ENCODE assay signal across 12 mouse cellular contexts in genomic region chr7:137302961-137303775, GRCm38 (mm10). TPM values are rescaled to one million over a fixed set of nuclear protein-coding genes. Genes with fewer than 3 reads are reported as not detected.
DNase-seq lines count a peak whose midpoint lies in the region; ATAC-seq and TF ChIP-seq lines count a peak whose summit lies in the region.
"Had no signal": no experiment of that assay in that cellular context is flagged by ENCODE, and none has a peak within 500 bp of the region (broad histone marks: within the 10 kb centered on the region; RNA-seq: fewer than 3 reads in every experiment).

No protein-coding gene starts in this region.

- H3K36me3 ChIP-seq in heart, adult 2 months (ENCODE audit: control insufficient read depth, insufficient read depth, low read length), result peaks cover 4% of the 10 kb centered on the region; the same call in 1 of the 2 replicates
- no peaks in the 10 kb centered on the region for H3K36me3 ChIP-seq in heart, embryonic 11.5 days (ENCODE audit: control insufficient read depth, insufficient read depth, low read length)
- H3K36me3 ChIP-seq in hindbrain, embryonic 10.5 days, result peaks cover 14% of the 10 kb centered on the region; the same call in 1 of the 2 replicates
- H3K36me3 ChIP-seq in midbrain, embryonic 12.5 days, result 0 out of 2 replicates have a peak, but pooled peaks cover 7% of the 10 kb centered on the region

- H3K27ac ChIP-seq in heart, adult 2 months, result peak overlapping the region; percentile 65
- no peak overlapping the region for H3K27ac ChIP-seq in heart, embryonic 11.5 days (ENCODE audit: low read depth, low read length)
- peak overlapping the region; percentile 78 for H3K27ac ChIP-seq in hindbrain, embryonic 10.5 days
- H3K27ac ChIP-seq in midbrain, embryonic 12.5 days (replicated peaks), result peak overlapping the region; percentile 69
- H3K27ac ChIP-seq: stomach, postnatal 0 days had no signal

- TF ChIP-seq POLR2A in heart, adult 2 months (IDR thresholded peaks at IDR 0.05; ENCODE audit: insufficient read depth, low read depth, low read length), result no peak

- DNase-seq in heart, adult 2 months, result peak in 1 of 2 experiments; percentile 28
- DNase-seq in NIH3T3 (ENCODE audit: low read depth), result peak; percentile 62
- DNase-seq in hindbrain, embryonic 10.5 days (ENCODE audit: low spot score), result peak; percentile 53
- no peak for DNase-seq in left cerebral cortex, postnatal 4 days
- DNase-seq in thymus, postnatal 10 days (ENCODE audit: low spot score in 2 of 2), result no peak
- DNase-seq: cerebellum, adult 9-11 months; kidney, adult 8-10 months; right cerebral cortex, postnatal 14 days had no signal

- no peaks in the 10 kb centered on the region for H3K9me3 ChIP-seq in heart, embryonic 11.5 days (replicated peaks; ENCODE audit: control insufficient read depth, low read length)
- no peaks in the 10 kb centered on the region for H3K9me3 ChIP-seq in hindbrain, embryonic 10.5 days
- H3K9me3 ChIP-seq in midbrain, embryonic 12.5 days, result no peaks in the 10 kb centered on the region

- WGBS in heart, adult 2 months, result 40% methylated on average over 10 of the region's 10 CpGs
- 47% methylated on average over 10 of the region's 10 CpGs for WGBS in heart, embryonic 11.5 days (ENCODE audit: insufficient replicate concordance)
- WGBS in hindbrain, embryonic 10.5 days, result 7% methylated on average over 10 of the region's 10 CpGs
- WGBS in midbrain, embryonic 12.5 days, result 8% methylated on average over 10 of the region's 10 CpGs

- no peak for TF ChIP-seq CTCF in heart, adult 2 months (IDR thresholded peaks at IDR 0.05)

- no peak overlapping the region; the same call in 1 of the 2 replicates for H3K9ac ChIP-seq in heart, adult 2 months (ENCODE audit: low read depth, low read length)
- no peak overlapping the region for H3K9ac ChIP-seq in heart, embryonic 11.5 days (ENCODE audit: low read depth, low read length)
- H3K9ac ChIP-seq in midbrain, embryonic 12.5 days (replicated peaks), result peak overlapping the region; percentile 26; the same call in 1 of the 2 replicates

- H3K4me3 ChIP-seq in heart, adult 2 months, result no peak overlapping the region; the same call in 1 of the 2 replicates
- no peak overlapping the region for H3K4me3 ChIP-seq in heart, embryonic 11.5 days (ENCODE audit: low read depth, low read length)
- H3K4me3 ChIP-seq in hindbrain, embryonic 10.5 days, result peak overlapping the region; percentile 31
- peak overlapping the region; percentile 22 for H3K4me3 ChIP-seq in midbrain, embryonic 12.5 days

- H3K79me2 ChIP-seq in heart, adult 2 months (replicated peaks; ENCODE audit: control insufficient read depth, insufficient read depth, low read length), result no peaks in the 10 kb centered on the region

- intact Hi-C loops in heart, adult 2 months (cut with DNase I), result loop anchor here (5.0 kb wide), 1 partner anchor 611 kb away; no protein-coding TSS in a partner anchor
- intact Hi-C loops in left cerebral cortex, postnatal 4 days (cut with DNase I), result no loop called here

- H3K4me1 ChIP-seq in heart, adult 2 months (ENCODE audit: control insufficient read depth, insufficient read depth, low read length), result peaks cover 20% of the 10 kb centered on the region
- H3K4me1 ChIP-seq in heart, embryonic 11.5 days (ENCODE audit: control insufficient read depth, insufficient read depth, low read length), result peaks cover 15% of the 10 kb centered on the region
- H3K4me1 ChIP-seq in hindbrain, embryonic 10.5 days (replicated peaks), result peaks cover 79% of the 10 kb centered on the region
- H3K4me1 ChIP-seq in midbrain, embryonic 12.5 days, result peaks cover 44% of the 10 kb centered on the region

- ATAC-seq in heart, embryonic 11.5 days (replicated peaks; ENCODE audit: insufficient number of reproducible peaks, low FRiP score, low TSS enrichment), result no peak
- no peak for ATAC-seq in midbrain, embryonic 12.5 days (ENCODE audit: low FRiP score, low read depth)
- ATAC-seq in granulocyte monocyte progenitor cell, adult 5-6 weeks (replicated peaks; ENCODE audit: poor library complexity, severe bottlenecking), result no peak

- no peak overlapping the region for H3K4me2 ChIP-seq in heart, embryonic 11.5 days
- H3K4me2 ChIP-seq in midbrain, embryonic 12.5 days (replicated peaks), result peak overlapping the region; percentile 35

- no peaks in the 10 kb centered on the region for H3K27me3 ChIP-seq in heart, adult 2 months (ENCODE audit: control insufficient read depth, insufficient read depth, low read length)
- H3K27me3 ChIP-seq in heart, embryonic 11.5 days (ENCODE audit: control insufficient read depth, insufficient read depth, low read length), result peaks cover 32% of the 10 kb centered on the region
- H3K27me3 ChIP-seq in hindbrain, embryonic 10.5 days (ENCODE audit: insufficient read depth, poor library complexity, severe bottlenecking), result peaks cover 75% of the 10 kb centered on the region
- peaks cover 63% of the 10 kb centered on the region for H3K27me3 ChIP-seq in midbrain, embryonic 12.5 days

- no peak for TF ChIP-seq EP300 in heart, adult 2 months (IDR thresholded peaks at IDR 0.05; ENCODE audit: insufficient read depth, low read depth, low read length)

RNA-seq across cellular contexts. Expression of gene Ebf3, which starts 11.1 kb away (rescaled TPM):
- total RNA-seq in heart, adult 2 months (2021), result 1 to 10 TPM; 6.1 to 7.5 TPM
- 5.0 and 6.0 TPM in 2 replicates for polyA plus RNA-seq in heart, adult 2 months (2012; rRNA removed)
- polyA plus RNA-seq in heart, embryonic 11.5 days (2014; fragmentation: Nextera tagmentation; extraction: Ambion mirVana), result 0.90 and 1.6 TPM in 2 replicates
- polyA plus RNA-seq in hindbrain, embryonic 10.5 days (2016; fragmentation: Nextera tagmentation; extraction: Ambion mirVana), result 5.7 and 7.4 TPM in 2 replicates
- 23.3 and 24.9 TPM in 2 replicates for polyA plus RNA-seq in midbrain, embryonic 12.5 days (2016; fragmentation: Nextera tagmentation; extraction: Ambion mirVana)
- total RNA-seq in left cerebral cortex, postnatal 4 days (2021), result 1 to 10 TPM; 2.1 to 2.7 TPM
- total RNA-seq in granulocyte monocyte progenitor cell, adult 5-6 weeks (2014; fragmentation: Nextera tagmentation), result 0.56 TPM in 1 of 2 replicates, not detected in the other
- total RNA-seq in granulocyte monocyte progenitor cell, adult 5-6 weeks (2017), result not detected in 2 replicates

Comparison
In these comparisons a context has a peak if more than half of its experiments do, and no peak if none do; other contexts are left out.
1. DNase-seq: peak in NIH3T3 (single experiment) and hindbrain, embryonic 10.5 days (single experiment); none in left cerebral cortex, postnatal 4 days (single experiment) and thymus, postnatal 10 days (0 of 2).
2. H3K4me3 ChIP-seq: peak in hindbrain, embryonic 10.5 days (single experiment) and midbrain, embryonic 12.5 days (single experiment); none in heart, adult 2 months (single experiment) and heart, embryonic 11.5 days (single experiment).